Mouse (Mus musculus): ENCODE results near the gene Vgll2. TPM values are rescaled to one million over a fixed set of nuclear protein-coding genes. Genes with fewer than 3 reads are reported as not detected.
A peak's percentile ranks its signal among the peaks of the same experiment; 100 is the strongest.

The Vgll2 gene
- total RNA-seq (2014; rRNA removed) (not detected in 2 replicates), polyA plus RNA-seq (2015; fragmentation: Nextera tagmentation; extraction: Ambion mirVana) (0.14 and 0.15 TPM in 2 replicates)

GRCm38 (mm10) chr10:52022413-52023212 is at the start of gene Vgll2:
Gene Vgll2, plus strand, starts transcription at chr10:52022502.
- under 1% methylated on average over 54 of the region's 60 CpGs for WGBS
- peak within 1 kb of the TSS; percentile 45 for H3K4me3 ChIP-seq (ENCODE audit: low read length)
- DNase-seq (ENCODE audit: low spot score) = peak; percentile 68
- H3K9ac ChIP-seq (replicated peaks; ENCODE audit: low read length) = no peak within 1 kb of the TSS
- ATAC-seq = peak; percentile 75
- no peaks in the 10 kb centered on the region for H3K9me3 ChIP-seq (ENCODE audit: low read length)
- H3K36me3 ChIP-seq (ENCODE audit: insufficient read depth, low read length) = no peaks in the 10 kb centered on the region
- TF ChIP-seq CTCF (IDR thresholded peaks at IDR 0.05; ENCODE audit: low read depth) = no peak
- peaks cover 4% of the 10 kb centered on the region; the same call in 1 of the 2 replicates for H3K4me1 ChIP-seq (ENCODE audit: insufficient read depth, low read length)
- H3K27me3 ChIP-seq (ENCODE audit: insufficient read depth, low read length) = peaks cover 58% of the 10 kb centered on the region
- H3K4me2 ChIP-seq (ENCODE audit: low read depth, low read length) = peak within 1 kb of the TSS; percentile 70
- no peak within 1 kb of the TSS for H3K27ac ChIP-seq

GRCm38 (mm10) chr10:51975137-51975536 is 47.2 kb upstream of the Vgll2 start:
- Histone ChIP-seq H3K9ac (replicated peaks; ENCODE audit: low read length) (no peak overlapping the region), H3K36me3 (ENCODE audit: insufficient read depth, low read length) (no peaks in the 10 kb centered on the region), H3K27ac (no peak overlapping the region), H3K27me3 (ENCODE audit: insufficient read depth, low read length) (no peaks in the 10 kb centered on the region), H3K4me3 (ENCODE audit: low read length) (no peak overlapping the region), H3K4me1 (ENCODE audit: insufficient read depth, low read length) (no peaks in the 10 kb centered on the region), H3K9me3 (ENCODE audit: low read length) (no peaks in the 10 kb centered on the region), H3K4me2 (ENCODE audit: low read depth, low read length) (no peak overlapping the region)
- no peak for ATAC-seq
- TF ChIP-seq CTCF (IDR thresholded peaks at IDR 0.05; ENCODE audit: low read depth) = no peak
- DNase-seq (ENCODE audit: low spot score) = no peak
- 80% methylated on average over 4 of the region's 4 CpGs for WGBS

GRCm38 (mm10) chr10:51975587-51975986 is 46.7 kb upstream of the Vgll2 start:
- H3K4me1 ChIP-seq (ENCODE audit: insufficient read depth, low read length) = no peaks in the 10 kb centered on the region
- H3K27me3 ChIP-seq (ENCODE audit: insufficient read depth, low read length) = no peaks in the 10 kb centered on the region
- no peak overlapping the region for H3K9ac ChIP-seq (replicated peaks; ENCODE audit: low read length)
- DNase-seq (ENCODE audit: low spot score) (no peak), ATAC-seq (no peak)
- H3K9me3 ChIP-seq (ENCODE audit: low read length) = no peaks in the 10 kb centered on the region
- no peaks in the 10 kb centered on the region for H3K36me3 ChIP-seq (ENCODE audit: insufficient read depth, low read length)
- 85% methylated on average over 3 of the region's 3 CpGs for WGBS
- H3K4me3 ChIP-seq (ENCODE audit: low read length) = no peak overlapping the region
- TF ChIP-seq CTCF (IDR thresholded peaks at IDR 0.05; ENCODE audit: low read depth) = no peak
- H3K27ac ChIP-seq = no peak overlapping the region
- H3K4me2 ChIP-seq (ENCODE audit: low read depth, low read length) = no peak overlapping the region

GRCm38 (mm10) chr10:51981651-51982050 is 40.7 kb upstream of the Vgll2 start:
- Histone ChIP-seq H3K36me3 (ENCODE audit: insufficient read depth, low read length) (no peaks in the 10 kb centered on the region), H3K4me2 (ENCODE audit: low read depth, low read length) (no peak overlapping the region), H3K4me3 (ENCODE audit: low read length) (no peak overlapping the region), H3K4me1 (ENCODE audit: insufficient read depth, low read length) (no peaks in the 10 kb centered on the region), H3K9ac (replicated peaks; ENCODE audit: low read length) (no peak overlapping the region), H3K27ac (no peak overlapping the region), H3K27me3 (ENCODE audit: insufficient read depth, low read length) (no peaks in the 10 kb centered on the region), H3K9me3 (ENCODE audit: low read length) (no peaks in the 10 kb centered on the region)
- DNase-seq (ENCODE audit: low spot score) (no peak), ATAC-seq (no peak)
- WGBS = 76% methylated on average over 6 of the region's 6 CpGs
- no peak for TF ChIP-seq CTCF (IDR thresholded peaks at IDR 0.05; ENCODE audit: low read depth)

- no peak for TF ChIP-seq CTCF (IDR thresholded peaks at IDR 0.05; ENCODE audit: low read depth)
- Histone ChIP-seq H3K9me3 (ENCODE audit: low read length) (no peaks in the 10 kb centered on the region), H3K27ac (no peak overlapping the region), H3K36me3 (ENCODE audit: insufficient read depth, low read length) (no peaks in the 10 kb centered on the region), H3K27me3 (ENCODE audit: insufficient read depth, low read length) (no peaks in the 10 kb centered on the region), H3K9ac (replicated peaks; ENCODE audit: low read length) (no peak overlapping the region), H3K4me3 (ENCODE audit: low read length) (no peak overlapping the region), H3K4me2 (ENCODE audit: low read depth, low read length) (no peak overlapping the region), H3K4me1 (ENCODE audit: insufficient read depth, low read length) (no peaks in the 10 kb centered on the region)
- ATAC-seq (no peak), DNase-seq (ENCODE audit: low spot score) (no peak)
- WGBS = 81% methylated on average over 6 of the region's 6 CpGs
Measured at GRCm38 (mm10) chr10:51982395-51982794, 39.9 kb upstream of the Vgll2 start.

- Histone ChIP-seq H3K9ac (replicated peaks; ENCODE audit: low read length) (no peak overlapping the region), H3K27me3 (ENCODE audit: insufficient read depth, low read length) (peaks cover 20% of the 10 kb centered on the region), H3K27ac (no peak overlapping the region), H3K4me1 (ENCODE audit: insufficient read depth, low read length) (no peaks in the 10 kb centered on the region; the same call in 1 of the 2 replicates), H3K4me2 (ENCODE audit: low read depth, low read length) (no peak overlapping the region), H3K4me3 (ENCODE audit: low read length) (no peak overlapping the region), H3K36me3 (ENCODE audit: insufficient read depth, low read length) (no peaks in the 10 kb centered on the region), H3K9me3 (ENCODE audit: low read length) (no peaks in the 10 kb centered on the region)
- 51% methylated on average over 1 of the region's 1 CpGs for WGBS
- DNase-seq (ENCODE audit: low spot score) = no peak
- ATAC-seq = no peak
- TF ChIP-seq CTCF (IDR thresholded peaks at IDR 0.05; ENCODE audit: low read depth) = no peak
Measured at GRCm38 (mm10) chr10:52018471-52018870, 3.8 kb upstream of the Vgll2 start.

- Histone ChIP-seq H3K36me3 (ENCODE audit: insufficient read depth, low read length) (no peaks in the 10 kb centered on the region), H3K9me3 (ENCODE audit: low read length) (no peaks in the 10 kb centered on the region), H3K4me2 (ENCODE audit: low read depth, low read length) (no peak overlapping the region), H3K9ac (replicated peaks; ENCODE audit: low read length) (no peak overlapping the region), H3K4me3 (ENCODE audit: low read length) (no peak overlapping the region), H3K27me3 (ENCODE audit: insufficient read depth, low read length) (peaks cover 46% of the 10 kb centered on the region), H3K27ac (no peak overlapping the region), H3K4me1 (ENCODE audit: insufficient read depth, low read length) (no peaks in the 10 kb centered on the region; the same call in 1 of the 2 replicates)
- TF ChIP-seq CTCF (IDR thresholded peaks at IDR 0.05; ENCODE audit: low read depth) = no peak
- DNase-seq (ENCODE audit: low spot score) = no peak
- WGBS = 4% methylated on average over 9 of the region's 9 CpGs
- ATAC-seq = no peak
Measured at GRCm38 (mm10) chr10:52021231-52021630, 1.1 kb upstream of the Vgll2 start.

Measured in hindbrain, postnatal 0 days (tissue).